Mouse (Mus musculus): ENCODE results near the gene Rad51b. TPM values are rescaled to one million over a fixed set of nuclear protein-coding genes. Genes with fewer than 3 reads are reported as not detected.

Rad51b gene
- polyA plus RNA-seq, 1 experiment from 2014 or later, result 4.3 TPM

- no peak for ATAC-seq (ENCODE audit: insufficient read depth)
- Histone ChIP-seq H3K4me3 (replicated peaks) (no peak overlapping the region), H3K27me3 (no peaks in the 10 kb centered on the region), H3K4me1 (replicated peaks) (peaks cover 22% of the 10 kb centered on the region), H3K9me3 (replicated peaks) (no peaks in the 10 kb centered on the region), H3K4me2 (no peak overlapping the region), H3K9ac (no peak overlapping the region), H3K27ac (replicated peaks) (no peak overlapping the region), H3K36me3 (replicated peaks) (no peaks in the 10 kb centered on the region)
- 60% methylated on average over 7 of the region's 7 CpGs for WGBS (ENCODE audit: insufficient replicate concordance)
Measured at GRCm38 (mm10) chr12:79354621-79355020, 57.5 kb downstream of the Rad51b start.

- H3K27me3 ChIP-seq, result no peaks in the 10 kb centered on the region
- H3K9me3 ChIP-seq (replicated peaks), result no peaks in the 10 kb centered on the region
- no peak overlapping the region for H3K27ac ChIP-seq (replicated peaks)
- H3K9ac ChIP-seq, result no peak overlapping the region
- H3K36me3 ChIP-seq (replicated peaks), result no peaks in the 10 kb centered on the region
- H3K4me1 ChIP-seq (replicated peaks), result peaks cover 22% of the 10 kb centered on the region
- H3K4me3 ChIP-seq (replicated peaks), result no peak overlapping the region
- ATAC-seq (ENCODE audit: insufficient read depth), result no peak
- 58% methylated on average over 4 of the region's 4 CpGs for whole genome bisulfite sequencing (ENCODE audit: insufficient replicate concordance)
- no peak overlapping the region for H3K4me2 ChIP-seq
Measured at GRCm38 (mm10) chr12:79356138-79356537, 59.1 kb downstream of the Rad51b start.

DNA sequence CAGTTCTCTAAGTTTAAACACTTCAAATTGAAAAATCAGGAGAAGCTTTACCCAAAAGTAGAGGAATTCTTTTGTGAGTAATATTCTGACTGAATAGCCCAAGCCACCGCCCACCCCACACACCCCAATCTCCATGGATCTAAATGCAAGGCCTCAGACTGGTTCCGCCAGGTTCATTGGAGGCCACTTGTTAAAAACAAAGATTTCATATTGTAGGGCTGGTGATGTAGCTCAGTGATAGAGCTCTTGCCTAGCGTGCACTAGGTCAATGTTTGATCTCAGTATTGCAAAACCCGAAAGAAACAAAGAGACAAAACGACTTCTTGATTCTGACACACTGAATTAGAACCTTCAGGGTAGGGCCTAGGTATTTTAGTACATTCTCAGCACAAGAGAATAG is 60.5 kb downstream of the Rad51b start:
- Histone ChIP-seq H3K4me3 (replicated peaks) (no peak overlapping the region), H3K9me3 (replicated peaks) (no peaks in the 10 kb centered on the region), H3K27ac (replicated peaks) (no peak overlapping the region), H3K9ac (no peak overlapping the region), H3K4me2 (no peak overlapping the region), H3K27me3 (no peaks in the 10 kb centered on the region), H3K4me1 (replicated peaks) (peaks cover 8% of the 10 kb centered on the region), H3K36me3 (replicated peaks) (no peaks in the 10 kb centered on the region)
- WGBS (ENCODE audit: insufficient replicate concordance), result 71% methylated on average over 5 of the region's 5 CpGs
- ATAC-seq (ENCODE audit: insufficient read depth), result no peak

GRCm38 (mm10) chr12:79358613-79359218 is 61.6 kb downstream of the Rad51b start:
- Histone ChIP-seq H3K36me3 (replicated peaks) (no peaks in the 10 kb centered on the region), H3K27me3 (no peaks in the 10 kb centered on the region), H3K9ac (no peak overlapping the region), H3K27ac (replicated peaks) (no peak overlapping the region), H3K9me3 (replicated peaks) (no peaks in the 10 kb centered on the region), H3K4me3 (replicated peaks) (no peak overlapping the region), H3K4me1 (replicated peaks) (peaks cover 4% of the 10 kb centered on the region; the same call in 1 of the 2 replicates), H3K4me2 (no peak overlapping the region)
- no peak for ATAC-seq (ENCODE audit: insufficient read depth)
- WGBS (ENCODE audit: insufficient replicate concordance), result 27% methylated on average over 10 of the region's 10 CpGs

GRCm38 (mm10) chr12:79359404-79359803 is 62.3 kb downstream of the Rad51b start:
- peaks cover 4% of the 10 kb centered on the region; the same call in 1 of the 2 replicates for H3K4me1 ChIP-seq (replicated peaks)
- H3K27me3 ChIP-seq, result no peaks in the 10 kb centered on the region
- no peak overlapping the region for H3K4me2 ChIP-seq
- no peaks in the 10 kb centered on the region for H3K9me3 ChIP-seq (replicated peaks)
- H3K9ac ChIP-seq, result no peak overlapping the region
- 81% methylated on average over 2 of the region's 2 CpGs for WGBS (ENCODE audit: insufficient replicate concordance)
- H3K4me3 ChIP-seq (replicated peaks), result no peak overlapping the region
- no peak overlapping the region for H3K27ac ChIP-seq (replicated peaks)
- H3K36me3 ChIP-seq (replicated peaks), result no peaks in the 10 kb centered on the region
- ATAC-seq (ENCODE audit: insufficient read depth), result no peak

DNA sequence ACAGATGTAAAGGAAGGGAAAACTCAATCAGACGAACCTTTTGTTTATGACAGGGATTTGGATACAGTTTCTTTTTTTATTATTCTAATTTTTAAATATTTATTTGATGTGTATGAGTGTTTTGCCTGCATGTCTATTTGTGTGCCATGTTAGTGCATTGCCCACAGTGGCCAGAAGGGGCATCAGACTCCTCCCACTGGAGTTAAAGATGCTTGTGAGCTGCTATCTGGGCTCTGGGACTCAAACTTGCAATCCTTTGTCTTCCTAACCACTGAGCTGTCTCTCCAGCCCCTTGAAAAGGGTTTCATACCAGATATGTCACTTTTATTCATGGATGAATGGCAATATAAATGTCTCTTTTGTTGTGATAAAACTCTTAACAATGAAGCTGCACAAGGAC is 65.1 kb downstream of the Rad51b start:
- Histone ChIP-seq H3K9me3 (replicated peaks) (no peaks in the 10 kb centered on the region), H3K27me3 (no peaks in the 10 kb centered on the region), H3K36me3 (replicated peaks) (no peaks in the 10 kb centered on the region; the same call in 1 of the 2 replicates), H3K27ac (replicated peaks) (no peak overlapping the region), H3K4me1 (replicated peaks) (peaks cover 4% of the 10 kb centered on the region; the same call in 1 of the 2 replicates), H3K4me2 (no peak overlapping the region), H3K9ac (no peak overlapping the region), H3K4me3 (replicated peaks) (no peak overlapping the region)
- ATAC-seq (ENCODE audit: insufficient read depth), result no peak
- WGBS (ENCODE audit: insufficient replicate concordance), result 29% methylated on average over 1 of the region's 1 CpGs

- Histone ChIP-seq H3K4me3 (replicated peaks) (no peak overlapping the region), H3K27ac (replicated peaks) (no peak overlapping the region), H3K36me3 (replicated peaks) (no peaks in the 10 kb centered on the region; the same call in 1 of the 2 replicates), H3K9ac (no peak overlapping the region), H3K4me1 (replicated peaks) (no peaks in the 10 kb centered on the region; the same call in 1 of the 2 replicates), H3K9me3 (replicated peaks) (no peaks in the 10 kb centered on the region), H3K27me3 (no peaks in the 10 kb centered on the region), H3K4me2 (no peak overlapping the region)
- 51% methylated on average over 2 of the region's 2 CpGs for WGBS (ENCODE audit: insufficient replicate concordance)
- ATAC-seq (ENCODE audit: insufficient read depth), result no peak
Measured at GRCm38 (mm10) chr12:79364284-79364683, 67.2 kb downstream of the Rad51b start.

- peaks cover 7% of the 10 kb centered on the region for H3K4me1 ChIP-seq (replicated peaks)
- WGBS (ENCODE audit: insufficient replicate concordance), result 68% methylated on average over 3 of the region's 3 CpGs
- H3K4me2 ChIP-seq, result no peak overlapping the region
Measured at GRCm38 (mm10) chr12:79368818-79369217, 71.7 kb downstream of the Rad51b start.

GRCm38 (mm10) chr12:79369512-79370165 is 72.6 kb downstream of the Rad51b start:
- WGBS (ENCODE audit: insufficient replicate concordance), result 62% methylated on average over 7 of the region's 7 CpGs
- no peak overlapping the region for H3K27ac ChIP-seq (replicated peaks)
- no peak overlapping the region for H3K4me2 ChIP-seq

More at GRCm38 (mm10) chr12:79368818-79369217, 71.7 kb downstream of the Rad51b start:
- Histone ChIP-seq H3K27me3 (no peaks in the 10 kb centered on the region), H3K27ac (replicated peaks) (no peak overlapping the region), H3K9ac (no peak overlapping the region), H3K9me3 (replicated peaks) (no peaks in the 10 kb centered on the region), H3K4me3 (replicated peaks) (no peak overlapping the region), H3K36me3 (replicated peaks) (no peaks in the 10 kb centered on the region; the same call in 1 of the 2 replicates)
- no peak for ATAC-seq (ENCODE audit: insufficient read depth)

GRCm38 (mm10) chr12:79372697-79373096 is 75.6 kb downstream of the Rad51b start:
- WGBS (ENCODE audit: insufficient replicate concordance), result 66% methylated on average over 5 of the region's 5 CpGs
- no peak overlapping the region for H3K27ac ChIP-seq (replicated peaks)

More at GRCm38 (mm10) chr12:79369512-79370165, 72.6 kb downstream of the Rad51b start:
- Histone ChIP-seq H3K36me3 (replicated peaks) (no peaks in the 10 kb centered on the region; the same call in 1 of the 2 replicates), H3K9ac (no peak overlapping the region), H3K4me1 (replicated peaks) (peaks cover 7% of the 10 kb centered on the region), H3K4me3 (replicated peaks) (no peak overlapping the region), H3K9me3 (replicated peaks) (no peaks in the 10 kb centered on the region), H3K27me3 (no peaks in the 10 kb centered on the region)
- no peak for ATAC-seq (ENCODE audit: insufficient read depth)

GRCm38 (mm10) chr12:79377378-79377777 is 80.3 kb downstream of the Rad51b start:
- H3K27ac ChIP-seq (replicated peaks), result no peak overlapping the region
- H3K4me2 ChIP-seq, result no peak overlapping the region
- no peak overlapping the region for H3K9ac ChIP-seq
- no peaks in the 10 kb centered on the region for H3K36me3 ChIP-seq (replicated peaks)
- 67% methylated on average over 1 of the region's 1 CpGs for WGBS (ENCODE audit: insufficient replicate concordance)
- no peak for ATAC-seq (ENCODE audit: insufficient read depth)
- H3K27me3 ChIP-seq, result no peaks in the 10 kb centered on the region
- no peak overlapping the region for H3K4me3 ChIP-seq (replicated peaks)
- H3K9me3 ChIP-seq (replicated peaks), result no peaks in the 10 kb centered on the region
- H3K4me1 ChIP-seq (replicated peaks), result 0 out of 2 replicates have a peak, but pooled peaks cover 2% of the 10 kb centered on the region

More at GRCm38 (mm10) chr12:79372697-79373096, 75.6 kb downstream of the Rad51b start:
- H3K36me3 ChIP-seq (replicated peaks), result no peaks in the 10 kb centered on the region
- H3K4me3 ChIP-seq (replicated peaks), result no peak overlapping the region
- no peak for ATAC-seq (ENCODE audit: insufficient read depth)
- no peak overlapping the region for H3K9ac ChIP-seq
- H3K4me2 ChIP-seq, result no peak overlapping the region
- no peaks in the 10 kb centered on the region for H3K27me3 ChIP-seq
- H3K4me1 ChIP-seq (replicated peaks), result peaks cover 7% of the 10 kb centered on the region
- no peaks in the 10 kb centered on the region for H3K9me3 ChIP-seq (replicated peaks)
